Mouse (Mus musculus) embryonic fibroblast, embryonic 13.5 days (primary cell): ENCODE results near the gene Immp1l. TPM values are rescaled to one million over a fixed set of nuclear protein-coding genes. Genes with fewer than 3 reads are reported as not detected.

Source experiments
- H3K27ac ChIP-seq: 2 replicates; pipeline ENCODE4 v1.5.1; 2012; ENCODE audit warnings: low read length, control low read depth, inconsistent platforms; ENCODE audit not compliant: insufficient read depth
- H3K4me1 ChIP-seq: 2 replicates; pipeline ENCODE4 v1.6.1; 2011; ENCODE audit warnings: low read length; ENCODE audit not compliant: control insufficient read depth, insufficient read depth
- H3K4me3 ChIP-seq: 2 replicates; pipeline ENCODE4 v1.5.1; 2011; ENCODE audit warnings: mild to moderate bottlenecking, control low read depth, low read length; ENCODE audit not compliant: insufficient read depth
- CTCF ChIP-seq: IDR thresholded peaks from 2 replicates; pipeline ENCODE4 v1.5.1; 2011; ENCODE audit warnings: mild to moderate bottlenecking, control low read depth, low read length, moderate library complexity, borderline replicate concordance; ENCODE audit not compliant: insufficient read depth
- POLR2A ChIP-seq: IDR thresholded peaks from 2 replicates; pipeline ENCODE4 v1.6.1; 2011; ENCODE audit warnings: low read depth, mild to moderate bottlenecking, control low read depth, low read length, moderate library complexity
- polyA plus RNA-seq: library from polyadenylated mRNA; stranded (reverse); fragments of >200 nt; gene quantifications from 2 replicates; pipeline ENCODE4 v1.2.4, GENCODE M21; 2011; ENCODE audit warnings: low read depth; ENCODE audit not compliant: missing spikeins, insufficient read length

Immp1l gene
- polyA plus RNA-seq, 1 experiment = 48.7 TPM

DNA sequence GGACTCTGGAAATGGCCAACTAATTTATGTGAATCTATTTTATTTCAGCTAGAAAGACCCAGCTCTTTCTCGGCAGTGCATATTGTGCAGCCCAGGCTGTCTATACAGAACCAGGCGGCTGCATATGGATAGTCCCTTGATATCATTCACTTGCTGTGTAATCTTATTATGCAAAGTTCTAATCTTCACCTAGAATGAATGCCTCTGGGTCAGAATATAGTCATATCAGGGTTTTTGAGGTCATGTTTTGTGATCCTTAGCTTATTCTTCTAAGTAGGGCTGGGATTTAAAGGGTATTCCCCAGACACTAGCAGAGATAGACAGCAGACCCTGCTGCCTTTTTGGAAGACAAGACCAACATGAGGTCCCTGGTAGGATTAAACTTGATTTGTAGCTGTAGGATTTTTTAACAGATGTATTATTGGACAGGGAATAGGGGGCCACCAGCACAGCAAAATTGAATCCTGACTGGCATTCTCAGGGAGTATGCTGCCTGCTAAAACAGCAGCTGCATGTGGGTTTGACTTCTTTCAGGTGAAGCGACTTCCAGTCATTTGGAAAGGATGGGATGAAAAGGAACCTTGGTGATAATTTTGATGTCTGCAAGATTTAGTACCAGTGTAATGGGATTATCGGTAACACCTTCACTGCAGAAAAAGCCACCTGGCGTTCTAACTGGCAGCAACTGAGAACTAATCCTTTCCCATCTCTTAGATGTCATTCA is 13.3 kb downstream of the Immp1l start:
- H3K4me3 ChIP-seq = no peak overlapping the region
- TF ChIP-seq CTCF (no peak), POLR2A (no peak)
- 0 out of 2 replicates have a peak, but pooled peaks cover 4% of the 10 kb centered on the region for H3K4me1 ChIP-seq
- no peak overlapping the region for H3K27ac ChIP-seq

DNA sequence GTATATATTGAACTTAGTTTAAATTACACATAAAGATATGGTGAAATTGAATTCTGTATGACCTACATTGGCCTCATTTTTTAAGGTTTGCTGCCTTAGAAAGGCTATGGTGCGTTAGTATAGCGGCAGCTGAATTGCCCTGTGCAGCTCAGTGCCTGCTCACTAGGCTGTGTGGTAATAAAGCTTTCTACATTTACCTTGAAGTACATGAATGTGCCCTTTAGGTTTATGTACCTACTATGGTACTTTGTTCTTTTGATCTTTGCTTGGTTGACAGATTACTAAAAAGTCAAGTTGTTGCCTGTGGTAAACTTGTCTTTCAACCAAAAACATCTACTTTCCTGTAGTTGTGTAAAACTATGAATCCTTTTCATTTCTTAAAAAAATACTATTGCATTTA is 45.7 kb downstream of the Immp1l start:
- H3K4me3 ChIP-seq = no peak overlapping the region
- H3K4me1 ChIP-seq = no peaks in the 10 kb centered on the region
- TF ChIP-seq POLR2A = no peak
- no peak overlapping the region for H3K27ac ChIP-seq

DNA sequence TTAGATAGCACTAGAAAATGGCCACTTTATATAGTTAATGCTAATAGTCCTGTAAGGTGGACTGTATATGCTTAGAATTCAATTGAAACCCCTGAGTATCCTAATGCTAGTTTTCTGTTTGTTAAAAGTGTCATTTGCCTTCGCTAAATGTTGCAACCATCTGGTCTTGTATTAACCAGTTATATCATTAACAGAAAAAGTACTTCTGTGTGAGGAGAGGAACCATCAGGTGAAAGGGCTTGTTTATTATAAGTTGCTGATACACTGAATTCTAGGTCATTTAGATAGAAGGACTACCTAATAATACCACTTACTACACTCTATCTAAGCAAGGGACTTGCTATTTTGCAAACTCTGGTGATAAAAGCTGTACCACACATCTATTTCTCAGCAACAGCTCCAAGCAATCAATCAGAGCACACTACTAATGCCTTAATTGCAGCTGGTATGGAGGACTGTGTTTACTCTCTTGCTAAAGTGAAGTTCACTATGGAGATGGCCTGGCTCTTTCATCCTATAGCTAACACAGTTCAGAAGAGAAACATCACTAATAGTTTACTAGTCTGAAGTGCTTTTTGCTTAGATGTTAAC is 47.0 kb downstream of the Immp1l start:
- no peak overlapping the region for H3K27ac ChIP-seq
- H3K4me1 ChIP-seq = no peaks in the 10 kb centered on the region
- no peak overlapping the region for H3K4me3 ChIP-seq
- TF ChIP-seq CTCF = no peak

DNA sequence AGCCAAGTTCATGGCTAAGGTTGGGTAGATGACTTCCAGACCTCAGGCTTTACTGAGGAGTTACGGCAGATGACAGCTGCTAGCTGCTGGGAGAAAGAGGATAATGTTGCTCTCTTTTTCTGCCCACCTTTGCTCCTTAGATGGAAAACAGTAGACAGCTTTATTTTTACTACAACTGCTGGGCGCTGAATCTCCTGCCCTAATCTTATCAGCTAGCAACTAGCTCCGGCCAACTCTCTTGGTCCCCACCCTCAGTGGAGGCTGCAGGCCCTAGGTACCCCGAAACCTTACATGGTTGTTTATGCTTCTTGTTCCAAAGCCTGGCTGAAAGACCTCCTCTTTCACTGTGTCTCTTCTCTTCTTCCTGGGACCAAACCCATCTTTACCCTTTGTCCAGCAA is 49.4 kb downstream of the Immp1l start:
- Histone ChIP-seq H3K27ac (no peak overlapping the region), H3K4me1 (no peaks in the 10 kb centered on the region), H3K4me3 (no peak overlapping the region)
- no peak for TF ChIP-seq POLR2A
- no peak for TF ChIP-seq CTCF

DNA sequence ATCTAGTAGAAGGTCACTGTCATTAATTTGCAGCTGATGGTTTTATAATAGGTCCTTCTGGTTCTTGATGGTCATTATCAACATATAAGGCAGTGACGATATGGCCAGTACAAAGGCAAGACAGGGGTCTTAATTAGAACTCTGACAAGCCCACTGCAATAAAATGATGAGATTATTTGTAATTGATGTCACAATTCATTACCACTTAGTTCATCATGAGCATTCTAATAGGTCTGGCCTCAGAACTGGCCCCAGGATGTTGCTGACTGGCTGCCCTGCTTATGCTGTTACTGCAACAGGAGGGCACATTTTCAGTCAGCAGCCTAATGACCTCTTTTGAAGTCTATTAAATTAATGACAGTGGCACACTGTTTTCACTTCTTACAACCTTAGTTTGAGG is 59.0 kb downstream of the Immp1l start:
- H3K4me1 ChIP-seq = no peaks in the 10 kb centered on the region
- H3K4me3 ChIP-seq = no peak overlapping the region
- no peak overlapping the region for H3K27ac ChIP-seq
- TF ChIP-seq POLR2A = no peak
- TF ChIP-seq CTCF = no peak

DNA sequence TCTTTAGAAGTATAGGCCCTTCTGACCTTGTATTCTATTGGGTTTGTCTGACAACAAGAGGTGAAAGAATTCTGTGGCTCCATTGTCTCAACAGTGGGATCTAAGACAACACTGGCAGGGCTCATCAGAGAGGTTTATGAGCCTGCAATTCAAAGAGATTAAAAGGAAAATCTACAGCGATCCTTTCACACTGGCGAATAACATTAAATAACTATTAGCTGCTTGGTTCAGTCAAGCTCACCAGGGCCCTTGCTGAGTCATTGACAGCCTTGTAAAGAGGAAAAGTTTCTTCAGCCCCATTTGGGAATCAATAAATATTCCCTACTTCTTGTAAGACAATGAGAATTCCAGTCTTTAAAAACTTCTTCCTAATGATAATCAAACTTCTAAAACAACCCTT is 69.5 kb downstream of the Immp1l start:
- H3K4me3 ChIP-seq = no peak overlapping the region
- H3K27ac ChIP-seq = no peak overlapping the region
- TF ChIP-seq POLR2A (no peak), CTCF (no peak)
- no peaks in the 10 kb centered on the region for H3K4me1 ChIP-seq

DNA sequence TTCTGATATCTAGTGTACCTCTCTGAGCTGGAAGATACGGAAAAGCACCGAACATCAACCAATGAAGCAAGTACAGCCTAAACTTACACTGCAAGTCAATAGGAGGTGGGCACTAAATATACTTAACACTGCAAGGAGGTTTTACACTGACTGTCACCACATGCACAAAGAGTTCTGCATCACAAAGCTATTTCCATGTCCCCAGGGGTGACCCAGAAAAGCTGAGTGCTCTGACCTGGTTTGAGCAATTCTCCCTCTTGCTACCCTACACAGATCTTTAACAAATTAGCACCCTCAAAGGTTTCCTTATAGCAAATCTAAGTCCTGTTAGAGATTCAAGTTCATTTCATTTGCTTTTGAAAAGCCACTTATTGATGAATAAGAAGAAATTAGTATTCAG is 73.6 kb downstream of the Immp1l start:
- no peak for TF ChIP-seq CTCF
- no peak for TF ChIP-seq POLR2A
- H3K4me1 ChIP-seq = no peaks in the 10 kb centered on the region
- H3K27ac ChIP-seq = no peak overlapping the region
- no peak overlapping the region for H3K4me3 ChIP-seq

DNA sequence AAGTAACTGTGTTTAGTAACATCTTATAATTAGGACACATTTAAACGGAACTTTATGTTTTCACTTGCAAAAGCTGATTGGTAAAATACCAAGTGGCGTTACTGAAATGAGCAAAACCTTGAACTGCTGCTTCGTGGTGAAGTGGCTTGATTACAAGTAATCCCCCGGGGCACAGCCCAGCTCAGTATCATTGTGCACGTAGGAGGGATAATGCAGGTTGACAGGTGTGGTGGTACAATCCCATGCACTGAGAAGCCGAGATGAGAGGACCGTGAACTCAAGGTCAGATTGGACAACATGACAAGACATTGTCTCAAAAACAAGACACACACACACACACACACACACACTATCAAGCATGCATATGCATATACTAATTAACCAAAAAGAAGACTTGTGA is 80.8 kb downstream of the Immp1l start:
- Histone ChIP-seq H3K27ac (no peak overlapping the region), H3K4me1 (no peaks in the 10 kb centered on the region), H3K4me3 (no peak overlapping the region)
- TF ChIP-seq CTCF (no peak), POLR2A (no peak)

DNA sequence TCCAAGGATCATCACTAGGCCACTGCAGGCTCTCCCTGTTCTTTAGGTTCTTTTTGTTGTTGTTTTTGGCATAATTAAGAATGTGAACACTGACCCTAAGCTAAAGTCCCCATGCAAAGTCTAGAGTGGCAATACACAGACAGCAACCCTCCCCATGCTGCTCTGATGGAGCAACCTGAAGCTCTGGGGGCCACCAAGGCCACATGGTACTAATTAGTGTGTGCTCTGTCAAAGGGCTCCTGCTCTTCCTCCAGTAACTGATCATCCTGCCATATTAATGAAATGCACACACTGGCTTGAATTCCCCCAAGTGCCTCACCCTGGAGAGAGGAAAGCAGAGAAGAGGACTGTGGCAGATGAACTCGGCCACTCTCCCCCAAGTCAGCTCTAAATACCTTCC is 82.7 kb downstream of the Immp1l start:
- no peaks in the 10 kb centered on the region for H3K4me1 ChIP-seq
- no peak overlapping the region for H3K27ac ChIP-seq
- H3K4me3 ChIP-seq = no peak overlapping the region
- TF ChIP-seq CTCF (no peak), POLR2A (no peak)

DNA sequence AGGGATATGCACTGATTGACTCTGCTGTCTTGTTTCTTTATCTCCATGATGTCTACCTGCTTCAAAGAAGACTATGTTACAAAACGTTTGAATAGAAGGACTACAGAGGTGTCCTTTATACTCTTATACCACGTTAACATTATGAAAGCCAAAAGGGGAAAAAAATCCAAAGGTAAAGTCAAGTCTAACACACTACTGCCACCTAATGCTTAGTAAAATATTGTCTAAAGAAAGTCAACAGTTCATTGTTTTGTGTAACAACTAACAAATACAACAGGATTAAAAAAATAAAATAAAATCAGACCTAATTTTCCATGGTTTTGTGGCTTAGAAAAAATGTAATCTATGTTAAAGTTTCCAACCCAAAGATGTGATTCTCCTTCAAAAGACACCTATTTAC is 83.6 kb downstream of the Immp1l start:
- H3K4me3 ChIP-seq = no peak overlapping the region
- no peak for TF ChIP-seq POLR2A
- no peak for TF ChIP-seq CTCF

More for the DNA sequence above, 83.6 kb downstream of the Immp1l start:
- Histone ChIP-seq H3K27ac (no peak overlapping the region), H3K4me1 (no peaks in the 10 kb centered on the region)
